Mouse (Mus musculus) heart, embryonic 13.5 days (tissue): ENCODE results near the gene BC034090. TPM values are rescaled to one million over a fixed set of nuclear protein-coding genes. Genes with fewer than 3 reads are reported as not detected.
"Not testable (repeated sequence)": the region's sequence is repeated elsewhere in the genome, so short reads cannot be mapped to it uniquely, and the experiment has no call there.

ENCODE experiments used
- ATAC-seq: fragments of 200-750 bp; cut with Nextera tagmentation; 2 replicates; pipeline ENCODE4 v1.8.0; 2017; ENCODE audit warnings: moderate TSS enrichment; ENCODE audit not compliant: insufficient number of reproducible peaks, low FRiP score, low TSS enrichment; ENCODE audit errors: extremely low read depth
- H3K27ac ChIP-seq: fragments of 300-500 bp; sonication (generic); replicated peaks from 2 replicates; pipeline ENCODE4 v1.5.1; 2015; ENCODE audit warnings: moderate library complexity, mild to moderate bottlenecking, inconsistent platforms
- H3K27me3 ChIP-seq: fragments of 300-500 bp; sonication (generic); replicated peaks from 2 replicates; pipeline ENCODE4 v1.6.1; 2015; ENCODE audit warnings: mild to moderate bottlenecking, inconsistent platforms
- H3K36me3 ChIP-seq: fragments of 300-500 bp; sonication (generic); 2 replicates; pipeline ENCODE4 v1.6.1; 2015; ENCODE audit warnings: mild to moderate bottlenecking, inconsistent platforms
- H3K4me1 ChIP-seq: fragments of 300-500 bp; sonication (generic); 2 replicates; pipeline ENCODE4 v1.6.1; 2015; ENCODE audit warnings: inconsistent platforms
- H3K4me2 ChIP-seq: fragments of 300-500 bp; sonication (generic); 2 replicates; pipeline ENCODE4 v1.6.1; 2015; ENCODE audit warnings: inconsistent platforms, mild to moderate bottlenecking, moderate library complexity
- H3K4me3 ChIP-seq: fragments of 300-500 bp; sonication (generic); 2 replicates; pipeline ENCODE4 v1.5.1; 2015; ENCODE audit warnings: moderate library complexity, mild to moderate bottlenecking, inconsistent platforms
- H3K9ac ChIP-seq: fragments of 300-500 bp; sonication (generic); 2 replicates; pipeline ENCODE4 v1.6.1; 2015; ENCODE audit warnings: inconsistent platforms, mild to moderate bottlenecking, moderate library complexity
- H3K9me3 ChIP-seq: fragments of 300-500 bp; sonication (generic); 2 replicates; pipeline ENCODE4 v1.6.1; 2016; ENCODE audit warnings: inconsistent platforms
- WGBS: fragments of 180-500 bp; shearing (Covaris S2); methylation state at CpG from one replicate; pipeline ENCODE4 v1.1.7; 2015; ENCODE audit warnings: mixed read lengths; 5-methylcytosine and 5-hydroxymethylcytosine counted together
- polyA plus RNA-seq: library from polyadenylated mRNA; unstranded; fragments of >200 nt; fragmentation: Nextera tagmentation; extraction: Ambion mirVana; gene quantifications from 2 replicates; pipeline ENCODE4 v1.2.1, GENCODE M21; 2015

BC034090 gene
- polyA plus RNA-seq, 1 experiment from 2014 or later = 7.0 TPM

GRCm38 (mm10) chr1:155184191-155184590 lies 60.1 kb downstream of the BC034090 start:
- H3K9ac ChIP-seq = no peak overlapping the region
- H3K27me3 ChIP-seq = no peaks in the 10 kb centered on the region
- peaks cover 56% of the 10 kb centered on the region for H3K36me3 ChIP-seq
- no peak overlapping the region for H3K27ac ChIP-seq
- 63% methylated on average over 3 of the region's 3 CpGs for WGBS
- H3K9me3 ChIP-seq = no peaks in the 10 kb centered on the region
- H3K4me1 ChIP-seq = peaks cover 16% of the 10 kb centered on the region
- no peak overlapping the region for H3K4me3 ChIP-seq
- no peak for ATAC-seq
- H3K4me2 ChIP-seq = no peak overlapping the region

GRCm38 (mm10) chr1:155178192-155178924 lies 65.9 kb downstream of the BC034090 start:
- Histone ChIP-seq H3K4me3 (no peak overlapping the region), H3K36me3 (peaks cover 64% of the 10 kb centered on the region), H3K4me2 (no peak overlapping the region), H3K4me1 (peaks cover 6% of the 10 kb centered on the region), H3K27ac (no peak overlapping the region), H3K9me3 (no peaks in the 10 kb centered on the region), H3K27me3 (no peaks in the 10 kb centered on the region), H3K9ac (no peak overlapping the region)
- 79% methylated on average over 2 of the region's 2 CpGs for WGBS
- ATAC-seq = no peak

- no peak overlapping the region for H3K9ac ChIP-seq
- no peaks in the 10 kb centered on the region for H3K9me3 ChIP-seq
- H3K27me3 ChIP-seq = no peaks in the 10 kb centered on the region
- WGBS = 75% methylated on average over 1 of the region's 1 CpGs
- no peak overlapping the region for H3K4me3 ChIP-seq
- no peak overlapping the region for H3K4me2 ChIP-seq
- H3K36me3 ChIP-seq = peaks cover 42% of the 10 kb centered on the region
- peaks cover 9% of the 10 kb centered on the region for H3K4me1 ChIP-seq
- no peak for ATAC-seq
- no peak overlapping the region for H3K27ac ChIP-seq
These were observed 69.8 kb downstream of the BC034090 start for GRCm38 (mm10) chr1:155174424-155174823.

GRCm38 (mm10) chr1:155173644-155174016 lies 70.6 kb downstream of the BC034090 start:
- not testable (repeated sequence) for H3K9ac ChIP-seq, H3K27ac ChIP-seq, H3K27me3 ChIP-seq, H3K4me2 ChIP-seq, H3K4me3 ChIP-seq, H3K9me3 ChIP-seq, ATAC-seq
- H3K36me3 ChIP-seq = peaks cover 35% of the 10 kb centered on the region
- WGBS = 87% methylated on average over 1 of the region's 1 CpGs
- H3K4me1 ChIP-seq = peaks cover 10% of the 10 kb centered on the region

- no peak overlapping the region for H3K4me3 ChIP-seq
- H3K27ac ChIP-seq = no peak overlapping the region
- H3K27me3 ChIP-seq = no peaks in the 10 kb centered on the region
- H3K4me1 ChIP-seq = peaks cover 10% of the 10 kb centered on the region
- H3K4me2 ChIP-seq = no peak overlapping the region
- WGBS = 88% methylated on average over 3 of the region's 3 CpGs
- H3K9ac ChIP-seq = no peak overlapping the region
- H3K9me3 ChIP-seq = no peaks in the 10 kb centered on the region
- no peak for ATAC-seq
- H3K36me3 ChIP-seq = peaks cover 33% of the 10 kb centered on the region
These were observed 71.2 kb downstream of the BC034090 start for GRCm38 (mm10) chr1:155172895-155173643.

GRCm38 (mm10) chr1:155169935-155170334 lies 74.3 kb downstream of the BC034090 start:
- no peak for ATAC-seq
- Histone ChIP-seq H3K4me1 (peaks cover 17% of the 10 kb centered on the region), H3K9me3 (no peaks in the 10 kb centered on the region), H3K4me3 (no peak overlapping the region), H3K27me3 (no peaks in the 10 kb centered on the region), H3K4me2 (no peak overlapping the region), H3K9ac (no peak overlapping the region), H3K27ac (no peak overlapping the region), H3K36me3 (peaks cover 7% of the 10 kb centered on the region)

GRCm38 (mm10) chr1:155167453-155167852 lies 76.8 kb downstream of the BC034090 start:
- no peak for ATAC-seq

More at GRCm38 (mm10) chr1:155167453-155167852, 76.8 kb downstream of the BC034090 start:
- H3K27me3 ChIP-seq = no peaks in the 10 kb centered on the region
- H3K4me1 ChIP-seq = peaks cover 36% of the 10 kb centered on the region
- H3K27ac ChIP-seq = no peak overlapping the region
- no peak overlapping the region for H3K4me3 ChIP-seq
- 83% methylated on average over 3 of the region's 3 CpGs for WGBS
- H3K4me2 ChIP-seq = no peak overlapping the region
- no peaks in the 10 kb centered on the region for H3K9me3 ChIP-seq
- 0 out of 2 replicates have a peak, but pooled peaks cover 6% of the 10 kb centered on the region for H3K36me3 ChIP-seq
- H3K9ac ChIP-seq = no peak overlapping the region

Other genes with a start within 250 kb of the BC034090 start
- 3.6 and 3.8 TPM in 2 replicates for gene Ier5, start 144.8 kb downstream of the BC034090 start, polyA plus RNA-seq
- 4.3 and 5.2 TPM in 2 replicates for gene Mr1, start 97.6 kb downstream of the BC034090 start, polyA plus RNA-seq
- gene Stx6, start 85.7 kb downstream of the BC034090 start, polyA plus RNA-seq = 48.7 and 49.9 TPM in 2 replicates
- gene Xpr1, start 173.0 kb upstream of the BC034090 start, polyA plus RNA-seq = 9.5 and 10.3 TPM in 2 replicates